Mouse (Mus musculus) CH12.LX (cell line): Measurements from ENCODE around the gene Imp3.

Experiments used
- CTCF ChIP-seq, 2 experiments: IDR thresholded peaks in 1 of 2; conservative IDR thresholded peaks in 1 of 2; 2 replicates each; pipeline ENCODE4 v1.5.1; 2011 to 2012; ENCODE audit warnings: low read depth in 2 of 2, low read length in 2 of 2, improper control_type of control experiment in 1 of 2, inconsistent platforms in 1 of 2, mild to moderate bottlenecking in 1 of 2, moderate library complexity in 1 of 2
- E2F4 ChIP-seq: IDR thresholded peaks from 2 replicates; pipeline ENCODE4 v1.6.1; 2011; ENCODE audit warnings: low read depth, low read length, improper control_type of control experiment; ENCODE audit not compliant: insufficient replicate concordance
- EP300 ChIP-seq: IDR thresholded peaks from 2 replicates; pipeline ENCODE4 v1.6.1; 2011; ENCODE audit warnings: low read length, improper control_type of control experiment
- MAX ChIP-seq: IDR thresholded peaks from 2 replicates; pipeline ENCODE4 v1.6.1; 2011; ENCODE audit warnings: low read length, improper control_type of control experiment
- MXI1 ChIP-seq: IDR thresholded peaks from 2 replicates; pipeline ENCODE4 v1.6.1; 2011; ENCODE audit warnings: mild to moderate bottlenecking, low read depth, low read length, improper control_type of control experiment
- POLR2A ChIP-seq: IDR thresholded peaks from 2 replicates; pipeline ENCODE4 v1.6.1; 2011; ENCODE audit warnings: low read depth, mild to moderate bottlenecking, improper control_type of control experiment, low read length
- USF1 ChIP-seq: IDR thresholded peaks from 2 replicates; pipeline ENCODE4 v1.6.1; 2014; ENCODE audit warnings: low read depth, mild to moderate bottlenecking, inconsistent platforms, low read length, improper control_type of control experiment
- ZC3H11A ChIP-seq: IDR thresholded peaks from 2 replicates; pipeline ENCODE4 v1.6.1; 2012; ENCODE audit warnings: low read depth, mild to moderate bottlenecking, inconsistent platforms, low read length, improper control_type of control experiment
- ZNF384 ChIP-seq: IDR thresholded peaks from 2 replicates; pipeline ENCODE4 v1.6.1; 2012; ENCODE audit warnings: low read depth, low read length, improper control_type of control experiment, inconsistent platforms

GRCm38 (mm10) chr9:56981502-56981901, 44.2 kb downstream of the Imp3 start:
- TF ChIP-seq CTCF (conservative IDR thresholded peaks at IDR 0.05 in 1 of 2, IDR thresholded peaks at IDR 0.05 in 1 of 2; ENCODE audit: low read depth in 2 of 2, low read length in 2 of 2) (no peak), MAX (no peak), POLR2A (no peak), ZC3H11A (no peak), EP300 (no peak), E2F4 (no peak), USF1 (no peak), ZNF384 (no peak), MXI1 (no peak)
